Mouse (Mus musculus) thymus, postnatal 36 days (tissue): Measurements from ENCODE around the gene Ltc4s.

ENCODE experiments used
- DNase-seq, 2 experiments: peaks; one replicate each; pipeline ENCODE4 v3.0.0; 2022; ENCODE audit warnings: mixed read lengths in 2 of 2

The Ltc4s gene

GRCm38 (mm10) chr11:50243926-50244325, 5.5 kb upstream of the Ltc4s start:
- DNase-seq = no peak

GRCm38 (mm10) chr11:50240235-50240911, 2.0 kb upstream of the Ltc4s start:
- no peak for DNase-seq

- DNase-seq = no peak
These were observed 690 bp upstream of the Ltc4s start for GRCm38 (mm10) chr11:50238821-50239791.

- no peak for DNase-seq
These were observed 1.2 kb downstream of the Ltc4s start for GRCm38 (mm10) chr11:50236937-50237835.

- DNase-seq = peak; percentile 91
These were observed 1.9 kb downstream of the Ltc4s start for GRCm38 (mm10) chr11:50236540-50236936.

GRCm38 (mm10) chr11:50234606-50235005, 3.8 kb downstream of the Ltc4s start:
- no peak for DNase-seq

- DNase-seq = no peak
These were observed 4.4 kb downstream of the Ltc4s start for GRCm38 (mm10) chr11:50233993-50234392.

- no peak for DNase-seq
These were observed 5.4 kb downstream of the Ltc4s start for GRCm38 (mm10) chr11:50233022-50233421.

- DNase-seq = peak; percentile 50 to 51
These were observed 7.0 kb downstream of the Ltc4s start for GRCm38 (mm10) chr11:50231411-50231810.

- peak in 1 of 2 experiments; percentile 37 for DNase-seq
These were observed 7.7 kb downstream of the Ltc4s start for GRCm38 (mm10) chr11:50230481-50231304.

- DNase-seq = no peak
These were observed 9.0 kb downstream of the Ltc4s start for GRCm38 (mm10) chr11:50229252-50229910.

GRCm38 (mm10) chr11:50228772-50229171, 9.6 kb downstream of the Ltc4s start:
- no peak for DNase-seq

GRCm38 (mm10) chr11:50227736-50228135, 10.7 kb downstream of the Ltc4s start:
- DNase-seq = no peak

GRCm38 (mm10) chr11:50227226-50227625, 11.2 kb downstream of the Ltc4s start:
- DNase-seq = no peak

GRCm38 (mm10) chr11:50226406-50226805, 12.0 kb downstream of the Ltc4s start:
- DNase-seq = no peak

GRCm38 (mm10) chr11:50225611-50226378, 12.6 kb downstream of the Ltc4s start:
- peak; percentile 36 to 46 for DNase-seq

- peak; percentile 60 to 70 for DNase-seq
These were observed 13.5 kb downstream of the Ltc4s start for GRCm38 (mm10) chr11:50224671-50225530.

- no peak for DNase-seq
These were observed 14.4 kb downstream of the Ltc4s start for GRCm38 (mm10) chr11:50223783-50224662.
